Mouse (Mus musculus) Patski (cell line): ENCODE measurements around the gene Mrtfa. TPM values are rescaled to one million over a fixed set of nuclear protein-coding genes. Genes with fewer than 3 reads are reported as not detected.

Experiments
- ATAC-seq: fragments of 100-300 bp; one replicate; pipeline ENCODE4 v1.8.0; 2021
- CTCF ChIA-PET: fragments of 350-600 bp; sonication (Branson Sonifier 250); formaldehyde crosslinking; loops from one replicate; lab custom pipeline; 2022; ENCODE audit warnings: inconsistent platforms; lab: Charles Lee
- POLR2A ChIA-PET: fragments of 350-600 bp; sonication (Branson Sonifier 250); formaldehyde crosslinking; loops from one replicate; lab custom pipeline; 2022; ENCODE audit warnings: antibody characterized with exemption, inconsistent platforms; lab: Charles Lee
- DNase-seq: peaks from one replicate; pipeline ENCODE4 v3.0.0-alpha.2; 2011; ENCODE audit warnings: low read depth, low spot score
- H3K27me3 ChIP-seq: fragments of 371-371 bp; one replicate; pipeline ENCODE4 v1.5.1; 2021
- CTCF ChIP-seq: fragments of 100-300 bp; IDR thresholded peaks from one replicate; pipeline ENCODE4 v1.5.1; 2021
- in situ Hi-C: fragments of 300-500 bp; cut with MboI; formaldehyde crosslinking; loops from 3 replicates; pipeline ENCODE4 v1.11.1; 2018; ENCODE audit warnings: low pct_unique_long_range_greater_than_20kb, mixed read lengths
- polyA plus RNA-seq: library from polyadenylated mRNA; unstranded; gene quantifications from one replicate; pipeline ENCODE4 v1.2.3, GENCODE M21; 2021

Mrtfa gene
- polyA plus RNA-seq, 1 experiment from 2014 or later: 48.0 TPM

GRCm38 (mm10) chr15:81161571-81161970 lies 29.0 kb downstream of the Mrtfa start:
- TF ChIP-seq CTCF: no peak
- no peaks in the 10 kb centered on the region for H3K27me3 ChIP-seq
- CTCF ChIA-PET: interaction anchor here (1.1 to 1.8 kb wide), 3 partner anchors 11 to 111 kb away, joined by 3 to 6 read pairs (median 6); no protein-coding TSS in a partner anchor
- in situ Hi-C loops: no loop called here
- POLR2A ChIA-PET: no interaction called here
- ATAC-seq (no peak), DNase-seq (no peak)

GRCm38 (mm10) chr15:81160677-81161076 lies 29.9 kb downstream of the Mrtfa start:
- CTCF ChIA-PET: interaction anchor here (1.8 kb wide), 1 partner anchor 12 kb away, joined by 6 read pairs; no protein-coding TSS in a partner anchor
- POLR2A ChIA-PET: no interaction called here
- TF ChIP-seq CTCF: no peak
- DNase-seq: no peak
- H3K27me3 ChIP-seq: no peaks in the 10 kb centered on the region
- no peak for ATAC-seq
- in situ Hi-C loops: no loop called here

- ATAC-seq: no peak
- ChIA-PET CTCF (interaction anchor here (0.8 to 1.2 kb wide), 3 partner anchors 29 to 86 kb away, joined by 3 read pairs; no protein-coding TSS in a partner anchor), POLR2A (interaction anchor here (0.6 to 1.0 kb wide), 3 partner anchors 17 to 80 kb away, joined by 3 to 4 read pairs (median 3); no protein-coding TSS in a partner anchor)
- no peaks in the 10 kb centered on the region for H3K27me3 ChIP-seq
- in situ Hi-C loops: no loop called here
- DNase-seq: no peak
- TF ChIP-seq CTCF: no peak
Observed at GRCm38 (mm10) chr15:81159212-81159611, 31.3 kb downstream of the Mrtfa start.

- no peaks in the 10 kb centered on the region for H3K27me3 ChIP-seq
- TF ChIP-seq CTCF: peak; percentile 32
- in situ Hi-C loops: no loop called here
- peak; percentile 86 for ATAC-seq
- DNase-seq: no peak
- ChIA-PET CTCF (interaction anchor here (0.8 to 1.0 kb wide), 2 partner anchors 30 to 85 kb away, joined by 3 read pairs; no protein-coding TSS in a partner anchor), POLR2A (interaction anchor here (0.6 to 1.0 kb wide), 3 partner anchors 17 to 80 kb away, joined by 3 to 4 read pairs (median 3); no protein-coding TSS in a partner anchor)
Observed at GRCm38 (mm10) chr15:81158517-81159120, 31.9 kb downstream of the Mrtfa start.

GRCm38 (mm10) chr15:81156453-81156852 lies 34.1 kb downstream of the Mrtfa start:
- TF ChIP-seq CTCF: peak; percentile 47
- no peak for DNase-seq
- ATAC-seq: no peak
- ChIA-PET CTCF (interaction anchor here (1.0 to 1.2 kb wide), 2 partner anchors 12 to 69 kb away, joined by 3 read pairs; no protein-coding TSS in a partner anchor), POLR2A (no interaction called here)
- in situ Hi-C loops: no loop called here
- H3K27me3 ChIP-seq: no peaks in the 10 kb centered on the region

- no peak for TF ChIP-seq CTCF
- in situ Hi-C loops: no loop called here
- ChIA-PET POLR2A (no interaction called here), CTCF (interaction anchor here (1.0 kb wide), 1 partner anchor 12 kb away, joined by 3 read pairs; no protein-coding TSS in a partner anchor)
- DNase-seq (no peak), ATAC-seq (no peak)
- no peaks in the 10 kb centered on the region for H3K27me3 ChIP-seq
Observed at GRCm38 (mm10) chr15:81155845-81156244, 34.7 kb downstream of the Mrtfa start.

- no peak for TF ChIP-seq CTCF
Observed at GRCm38 (mm10) chr15:81154846-81155624, 35.5 kb downstream of the Mrtfa start.

GRCm38 (mm10) chr15:81141956-81142576 lies 48.5 kb downstream of the Mrtfa start:
- DNase-seq (no peak), ATAC-seq (no peak)
- ChIA-PET POLR2A (no interaction called here), CTCF (interaction anchor here (1.1 to 2.0 kb wide), 3 partner anchors 11 to 79 kb away, joined by 3 to 11 read pairs (median 7); no protein-coding TSS in a partner anchor)
- H3K27me3 ChIP-seq: no peaks in the 10 kb centered on the region
- in situ Hi-C loops: no loop called here
- no peak for TF ChIP-seq CTCF

More at GRCm38 (mm10) chr15:81154846-81155624, 35.5 kb downstream of the Mrtfa start:
- H3K27me3 ChIP-seq: no peaks in the 10 kb centered on the region
- no peak for DNase-seq
- ChIA-PET CTCF (interaction anchor here (2.9 kb wide), 1 partner anchor 13 kb away, joined by 11 read pairs; no protein-coding TSS in a partner anchor), POLR2A (no interaction called here)
- in situ Hi-C loops: no loop called here
- ATAC-seq: no peak

GRCm38 (mm10) chr15:81140004-81140403 lies 50.6 kb downstream of the Mrtfa start:
- in situ Hi-C loops: no loop called here
- no peaks in the 10 kb centered on the region for H3K27me3 ChIP-seq
- ATAC-seq: no peak
- no peak for TF ChIP-seq CTCF
- CTCF ChIA-PET: interaction anchor here (1.1 kb wide), 1 partner anchor 42 kb away, joined by 4 read pairs; no protein-coding TSS in a partner anchor
- DNase-seq: no peak
- POLR2A ChIA-PET: interaction anchor here (0.7 kb wide), 1 partner anchor 1307 kb away, joined by 4 read pairs; no protein-coding TSS in a partner anchor

- ChIA-PET CTCF (interaction anchor here (1.1 to 1.4 kb wide), 3 partner anchors 13 to 16 kb away, joined by 3 read pairs; no protein-coding TSS in a partner anchor), POLR2A (interaction anchor here (0.8 to 1.1 kb wide), 2 partner anchors 15 to 53 kb away, joined by 3 to 6 read pairs; partner anchors contain the start of gene Mrtfa)
- TF ChIP-seq CTCF: no peak
- DNase-seq: peak; percentile 94
- H3K27me3 ChIP-seq: no peaks in the 10 kb centered on the region
- in situ Hi-C loops: no loop called here
- ATAC-seq: peak; percentile 91
Observed at GRCm38 (mm10) chr15:81137298-81137697, 53.3 kb downstream of the Mrtfa start.
